Mouse (Mus musculus): ENCODE data around the gene Dicer1. TPM values are rescaled to one million over a fixed set of nuclear protein-coding genes. Genes with fewer than 3 reads are reported as not detected.

Gene Dicer1
- total RNA-seq, 2 experiments from 2014 or later: 32.0 to 33.8 TPM

Other genes starting within 250 kb of the Dicer1 start
- 1 to 10 TPM; 2.3 to 2.5 TPM for gene Clmn, start 113.1 kb upstream of the Dicer1 start, total RNA-seq (2021)

All from gastrocnemius, postnatal 14 days (tissue).